Mouse (Mus musculus) heart, postnatal 0 days (tissue): Measurements from ENCODE around the gene P4ha1. TPM values are rescaled to one million over a fixed set of nuclear protein-coding genes. Genes with fewer than 3 reads are reported as not detected.

Experiments
- ATAC-seq: fragments of 200-750 bp; cut with Nextera tagmentation; 2 replicates; pipeline ENCODE4 v1.8.0; 2017; ENCODE audit warnings: low read depth, moderate number of reproducible peaks, moderate library complexity; ENCODE audit not compliant: insufficient read depth
- DNase-seq: peaks from one replicate; pipeline ENCODE4 v3.0.0-alpha.2; 2016; ENCODE audit warnings: low spot score
- H3K27ac ChIP-seq: fragments of 300-500 bp; sonication (generic); 2 replicates; pipeline ENCODE4 v1.5.1; 2014; ENCODE audit warnings: low read depth, mild to moderate bottlenecking
- H3K27me3 ChIP-seq: fragments of 300-500 bp; sonication (generic); 2 replicates; pipeline ENCODE4 v1.6.1; 2014; ENCODE audit warnings: low read length, mixed read lengths; ENCODE audit not compliant: control insufficient read depth, insufficient read depth
- H3K36me3 ChIP-seq: fragments of 300-500 bp; sonication (generic); replicated peaks from 2 replicates; pipeline ENCODE4 v1.6.1; 2014; ENCODE audit warnings: low read length, mixed read lengths; ENCODE audit not compliant: control insufficient read depth, insufficient read depth
- H3K4me1 ChIP-seq: fragments of 300-500 bp; sonication (generic); 2 replicates; pipeline ENCODE4 v1.6.1; 2014; ENCODE audit warnings: antibody characterized with exemption; ENCODE audit not compliant: control insufficient read depth, insufficient read depth
- H3K4me2 ChIP-seq: fragments of 300-500 bp; sonication (generic); 2 replicates; pipeline ENCODE4 v1.6.1; 2014; ENCODE audit warnings: low read depth, mild to moderate bottlenecking, low read length, moderate library complexity
- H3K4me3 ChIP-seq: fragments of 300-500 bp; sonication (generic); 2 replicates; pipeline ENCODE4 v1.5.1; 2014; ENCODE audit warnings: low read depth, low read length
- H3K9ac ChIP-seq: fragments of 300-500 bp; sonication (generic); replicated peaks from 2 replicates; pipeline ENCODE4 v1.6.1; 2014; ENCODE audit warnings: low read depth, low read length, mixed read lengths
- H3K9me3 ChIP-seq: fragments of 300-500 bp; sonication (generic); replicated peaks from 2 replicates; pipeline ENCODE4 v1.6.1; 2016; ENCODE audit warnings: low read length; ENCODE audit not compliant: control insufficient read depth
- CTCF ChIP-seq: IDR thresholded peaks from 2 replicates; pipeline ENCODE4 v1.5.1; 2016; ENCODE audit warnings: antibody characterized with exemption, control low read depth, low read depth
- EP300 ChIP-seq: IDR thresholded peaks from 2 replicates; pipeline ENCODE4 v1.6.1; 2016; ENCODE audit warnings: antibody characterized with exemption, low read depth
- WGBS: fragments of 180-500 bp; shearing (Covaris S2); extraction: QIAGEN DNeasy Blood & Tissue Kit; methylation state at CpG from one replicate; pipeline ENCODE4 v1.1.7; 2014; 5-methylcytosine and 5-hydroxymethylcytosine counted together
- polyA plus RNA-seq: library from polyadenylated mRNA; unstranded; fragments of >200 nt; fragmentation: Nextera tagmentation; extraction: Ambion mirVana; gene quantifications from 2 replicates; pipeline ENCODE4 v1.2.1, GENCODE M21; 2015
- total RNA-seq: library from RNA; depleted of rRNA; stranded (reverse); fragments of >200 nt; gene quantifications from 2 replicates; pipeline ENCODE4 v1.2.3, GENCODE M21; 2014; ENCODE audit warnings: low replicate concordance; rRNA removed

The P4ha1 gene
- total RNA-seq = 26.0 and 28.4 TPM in 2 replicates
- polyA plus RNA-seq = 13.8 and 18.7 TPM in 2 replicates

- Histone ChIP-seq H3K27me3 (no peaks in the 10 kb centered on the region), H3K27ac (peak within 1 kb of the TSS; percentile 96)
Observed at GRCm38 (mm10) chr10:59323100-59323487, at the start of gene P4ha1. Gene P4ha1, plus strand, starts transcription at chr10:59323296.

GRCm38 (mm10) chr10:59275745-59276144 is 47.4 kb upstream of the P4ha1 start:
- Histone ChIP-seq H3K9ac (no peak overlapping the region), H3K27ac (no peak overlapping the region), H3K9me3 (no peaks in the 10 kb centered on the region), H3K4me1 (peaks cover 15% of the 10 kb centered on the region), H3K36me3 (no peaks in the 10 kb centered on the region), H3K4me3 (no peak overlapping the region), H3K4me2 (no peak overlapping the region), H3K27me3 (no peaks in the 10 kb centered on the region)
- 62% methylated on average over 5 of the region's 5 CpGs for WGBS
- ATAC-seq (peak; percentile 69), DNase-seq (peak; percentile 55)
- TF ChIP-seq EP300 = no peak
- no peak for TF ChIP-seq CTCF

More at GRCm38 (mm10) chr10:59323100-59323487, at the start of gene P4ha1:
- peak within 1 kb of the TSS; percentile 80 for H3K9ac ChIP-seq
- H3K9me3 ChIP-seq = no peaks in the 10 kb centered on the region
- peak within 1 kb of the TSS; percentile 90 for H3K4me3 ChIP-seq
- 0% methylated on average over 34 of the region's 39 CpGs for WGBS
- ATAC-seq = peak; percentile 99
- TF ChIP-seq CTCF = peak; percentile 77
- TF ChIP-seq EP300 = no peak
- peak within 1 kb of the TSS; percentile 76 for H3K4me2 ChIP-seq
- H3K36me3 ChIP-seq = no peaks in the 10 kb centered on the region
- peak; percentile 96 for DNase-seq
- peaks cover 17% of the 10 kb centered on the region for H3K4me1 ChIP-seq

GRCm38 (mm10) chr10:59277116-59277515 is 46.0 kb upstream of the P4ha1 start:
- peaks cover 15% of the 10 kb centered on the region for H3K4me1 ChIP-seq
- WGBS = 40% methylated on average over 10 of the region's 10 CpGs
- no peak overlapping the region for H3K4me3 ChIP-seq
- H3K27ac ChIP-seq = no peak overlapping the region
- no peak for TF ChIP-seq EP300
- TF ChIP-seq CTCF = no peak
- H3K9me3 ChIP-seq = no peaks in the 10 kb centered on the region
- H3K27me3 ChIP-seq = no peaks in the 10 kb centered on the region
- no peaks in the 10 kb centered on the region for H3K36me3 ChIP-seq
- H3K4me2 ChIP-seq = no peak overlapping the region
- no peak for DNase-seq
- ATAC-seq = no peak
- H3K9ac ChIP-seq = no peak overlapping the region

- ATAC-seq (no peak), DNase-seq (no peak)
- no peaks in the 10 kb centered on the region for H3K27me3 ChIP-seq
- H3K36me3 ChIP-seq = no peaks in the 10 kb centered on the region
- no peak overlapping the region for H3K4me3 ChIP-seq
- no peak overlapping the region for H3K27ac ChIP-seq
- no peak overlapping the region for H3K4me2 ChIP-seq
- 63% methylated on average over 5 of the region's 5 CpGs for WGBS
- peaks cover 15% of the 10 kb centered on the region for H3K4me1 ChIP-seq
- no peak overlapping the region for H3K9ac ChIP-seq
- TF ChIP-seq CTCF (no peak), EP300 (no peak)
- H3K9me3 ChIP-seq = no peaks in the 10 kb centered on the region
Observed at GRCm38 (mm10) chr10:59277729-59278475, 45.2 kb upstream of the P4ha1 start.

- ATAC-seq (no peak), DNase-seq (no peak)
- TF ChIP-seq CTCF = no peak
- 82% methylated on average over 3 of the region's 3 CpGs for WGBS
- no peak overlapping the region for H3K4me3 ChIP-seq
- H3K9me3 ChIP-seq = no peaks in the 10 kb centered on the region
- no peaks in the 10 kb centered on the region for H3K27me3 ChIP-seq
- no peaks in the 10 kb centered on the region for H3K36me3 ChIP-seq
- H3K9ac ChIP-seq = no peak overlapping the region
- H3K4me1 ChIP-seq = no peaks in the 10 kb centered on the region
- no peak overlapping the region for H3K27ac ChIP-seq
- H3K4me2 ChIP-seq = no peak overlapping the region
Observed at GRCm38 (mm10) chr10:59283164-59283563, 39.9 kb upstream of the P4ha1 start.
